Mouse (Mus musculus) bone marrow, adult 2 months (tissue): ENCODE results near the gene Slc7a5. TPM values are rescaled to one million over a fixed set of nuclear protein-coding genes. Genes with fewer than 3 reads are reported as not detected.

Experiments used
- H3K27ac ChIP-seq: fragments of 200-500 bp; 2 replicates; pipeline ENCODE4 v1.5.1; 2012; ENCODE audit warnings: low read depth, mild to moderate bottlenecking, control low read depth, inconsistent platforms, low read length; ENCODE audit not compliant: control insufficient read depth, poor library complexity, insufficient read depth
- H3K4me1 ChIP-seq: fragments of 200-500 bp; 2 replicates; pipeline ENCODE4 v1.6.1; 2011; ENCODE audit warnings: low read length; ENCODE audit not compliant: control insufficient read depth, insufficient read depth
- H3K4me3 ChIP-seq: fragments of 200-500 bp; replicated peaks from 2 replicates; pipeline ENCODE3; 2011; ENCODE audit warnings: mild to moderate bottlenecking, low read depth, low read length, control low read depth; ENCODE audit not compliant: control insufficient read depth
- CTCF ChIP-seq: fragments of 200-500 bp; IDR thresholded peaks from 2 replicates; pipeline ENCODE4 v1.5.1; 2011; ENCODE audit warnings: low read length, control low read depth; ENCODE audit not compliant: control insufficient read depth, insufficient read depth
- POLR2A ChIP-seq: fragments of 200-500 bp; IDR thresholded peaks from 2 replicates; pipeline ENCODE4 v1.6.1; 2011; ENCODE audit warnings: low read depth, mild to moderate bottlenecking, control low read depth, low read length, borderline replicate concordance; ENCODE audit not compliant: control insufficient read depth
- WGBS: fragments of 180-500 bp; shearing (Covaris S2); methylation state at CpG from one replicate; pipeline ENCODE4 v1.1.7; 2018; 5-methylcytosine and 5-hydroxymethylcytosine counted together
- polyA plus RNA-seq: library from polyadenylated mRNA; stranded (reverse); fragments of >200 nt; gene quantifications from 2 replicates; pipeline ENCODE4 v1.2.4, GENCODE M21; 2011; ENCODE audit warnings: low replicate concordance; ENCODE audit not compliant: missing spikeins, insufficient read depth, insufficient read length

Slc7a5 gene
- polyA plus RNA-seq, 1 experiment, result 66.4 TPM

GRCm38 (mm10) chr8:121946351-121946750 is 38.9 kb upstream of the Slc7a5 start:
- H3K4me1 ChIP-seq, result no peaks in the 10 kb centered on the region; the same call in 1 of the 2 replicates
- TF ChIP-seq POLR2A, result no peak
- no peak for TF ChIP-seq CTCF
- H3K27ac ChIP-seq, result no peak overlapping the region

GRCm38 (mm10) chr8:121944831-121945230 is 37.3 kb upstream of the Slc7a5 start, which contains the start of gene Car5a:
Gene Car5a, minus strand, starts transcription at chr8:121944904.
- H3K4me3 ChIP-seq, result no peak within 1 kb of the TSS
- no peaks in the 10 kb centered on the region; the same call in 1 of the 2 replicates for H3K4me1 ChIP-seq

More at GRCm38 (mm10) chr8:121946351-121946750, 38.9 kb upstream of the Slc7a5 start:
- no peak overlapping the region for H3K4me3 ChIP-seq
- 89% methylated on average over 7 of the region's 7 CpGs for WGBS

GRCm38 (mm10) chr8:121943716-121944115 is 36.2 kb upstream of the Slc7a5 start:
- 83% methylated on average over 8 of the region's 8 CpGs for WGBS
- no peak overlapping the region for H3K4me3 ChIP-seq
- no peak for TF ChIP-seq CTCF
- no peak for TF ChIP-seq POLR2A

More at GRCm38 (mm10) chr8:121944831-121945230, 37.3 kb upstream of the Slc7a5 start, which contains the start of gene Car5a:
- H3K27ac ChIP-seq, result no peak within 1 kb of the TSS
- TF ChIP-seq CTCF, result no peak
- TF ChIP-seq POLR2A, result no peak

DNA sequence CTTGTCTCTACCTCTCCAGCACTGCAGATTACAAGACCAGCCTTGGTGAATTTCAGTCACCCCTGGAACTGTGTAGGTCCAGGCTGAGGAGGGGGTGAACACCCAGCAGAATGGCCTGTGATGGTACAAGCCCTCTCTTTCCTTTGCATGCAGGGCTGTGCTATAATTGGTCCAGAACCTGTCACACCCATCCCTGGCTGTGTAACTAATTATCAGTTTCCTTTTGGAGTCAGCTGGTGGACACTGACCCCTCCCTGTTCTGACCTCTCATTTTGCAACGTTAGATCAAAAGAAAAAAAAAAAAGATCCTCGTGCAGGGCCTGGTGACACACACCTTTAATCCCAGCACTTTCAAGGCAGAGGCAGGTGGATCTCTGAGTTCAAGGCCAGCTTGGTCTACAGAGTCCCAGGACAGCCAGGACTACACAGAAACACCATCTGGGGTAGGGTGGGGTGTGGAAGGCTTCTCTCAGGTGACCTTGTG is 35.6 kb upstream of the Slc7a5 start:
- WGBS, result 25% methylated on average over 2 of the region's 2 CpGs
- TF ChIP-seq CTCF, result no peak
- no peak for TF ChIP-seq POLR2A
- Histone ChIP-seq H3K4me1 (no peaks in the 10 kb centered on the region; the same call in 1 of the 2 replicates), H3K4me3 (no peak overlapping the region), H3K27ac (no peak overlapping the region)

More at GRCm38 (mm10) chr8:121943716-121944115, 36.2 kb upstream of the Slc7a5 start:
- no peaks in the 10 kb centered on the region; the same call in 1 of the 2 replicates for H3K4me1 ChIP-seq
- H3K27ac ChIP-seq, result no peak overlapping the region

DNA sequence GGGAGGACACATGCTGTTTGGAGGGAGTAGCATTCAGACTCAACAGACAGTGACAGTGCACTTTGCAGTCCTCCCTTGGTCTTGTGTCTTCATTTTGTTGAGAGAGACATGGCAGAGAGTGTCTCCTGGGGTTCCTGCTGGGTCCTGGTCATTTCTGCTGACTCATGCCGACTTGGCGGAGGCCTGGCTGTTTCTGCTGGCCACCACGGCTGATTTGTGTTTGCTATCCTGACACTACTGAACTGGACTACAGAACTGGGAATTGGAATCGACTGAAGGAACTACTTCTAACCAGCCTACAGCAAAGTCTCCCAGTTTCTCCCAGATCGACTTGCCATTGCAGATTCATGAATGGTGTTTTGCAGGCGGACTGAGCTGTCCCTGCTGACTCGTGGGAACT is 31.2 kb upstream of the Slc7a5 start:
- Histone ChIP-seq H3K4me3 (no peak overlapping the region), H3K27ac (no peak overlapping the region), H3K4me1 (no peaks in the 10 kb centered on the region)
- TF ChIP-seq CTCF (no peak), POLR2A (no peak)
- 77% methylated on average over 7 of the region's 7 CpGs for WGBS

GRCm38 (mm10) chr8:121936391-121936790 is 28.9 kb upstream of the Slc7a5 start:
- Histone ChIP-seq H3K4me1 (no peaks in the 10 kb centered on the region), H3K4me3 (no peak overlapping the region), H3K27ac (no peak overlapping the region)
- TF ChIP-seq POLR2A (no peak), CTCF (no peak)
- 82% methylated on average over 14 of the region's 14 CpGs for WGBS

DNA sequence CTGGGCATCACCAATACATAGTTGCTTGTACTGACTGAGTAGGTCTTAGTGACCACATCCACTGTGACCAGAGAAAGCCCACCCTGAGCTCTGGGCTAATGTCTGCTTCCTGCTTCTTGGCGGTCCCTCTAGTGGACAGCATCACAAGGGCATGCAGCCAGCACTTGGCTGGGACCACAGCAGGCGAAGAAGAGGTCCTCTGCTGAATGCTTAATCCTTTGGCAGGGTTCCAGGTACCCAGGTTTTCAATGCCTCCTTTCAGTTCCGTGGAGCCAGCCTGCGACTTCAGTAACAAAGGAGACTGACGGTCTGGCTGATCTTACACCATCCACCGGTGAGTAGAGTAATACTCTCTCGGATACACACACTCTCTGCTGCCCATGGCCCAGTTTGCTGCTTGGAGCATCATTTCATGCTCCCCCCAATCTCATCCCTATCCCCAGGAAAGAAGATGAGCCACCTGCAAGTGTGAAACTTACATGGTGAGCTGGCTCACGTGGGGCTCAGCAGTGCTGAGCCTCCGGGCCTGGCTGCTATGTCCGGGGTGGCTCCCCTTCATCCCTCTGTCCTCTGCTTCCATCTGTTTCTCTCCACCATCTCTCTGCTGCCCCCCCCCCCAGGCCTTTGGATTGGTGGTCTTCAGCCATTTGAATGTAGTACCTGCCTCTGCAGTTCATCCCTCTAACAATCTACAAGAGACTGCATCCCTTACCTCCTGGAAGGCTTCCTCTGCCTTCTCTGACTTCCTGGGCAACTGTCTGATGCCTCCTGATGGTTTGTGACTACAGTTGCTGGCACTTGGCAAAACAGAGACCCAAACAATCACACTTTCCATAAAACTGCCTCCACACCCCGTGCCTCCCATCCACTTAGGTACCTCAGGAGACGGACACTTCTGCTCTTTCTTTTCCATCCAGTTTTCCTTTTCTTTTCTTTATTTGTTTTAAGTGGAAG is 28.1 kb upstream of the Slc7a5 start:
- WGBS, result 73% methylated on average over 12 of the region's 12 CpGs
- Histone ChIP-seq H3K4me3 (no peak overlapping the region), H3K4me1 (no peaks in the 10 kb centered on the region), H3K27ac (no peak overlapping the region)
- TF ChIP-seq POLR2A (no peak), CTCF (no peak)

GRCm38 (mm10) chr8:121934923-121935322 is 27.4 kb upstream of the Slc7a5 start:
- TF ChIP-seq POLR2A, result no peak
- no peak for TF ChIP-seq CTCF
- Histone ChIP-seq H3K4me3 (no peak overlapping the region), H3K27ac (no peak overlapping the region), H3K4me1 (no peaks in the 10 kb centered on the region)
